Mouse (Mus musculus) brain, embryonic 18.5 days (tissue): ENCODE results near the gene Hivep1.

Experiments used
- DNase-seq: peaks from one replicate; pipeline ENCODE4 v3.0.0-alpha.2; 2012; ENCODE audit warnings: low read depth, low spot score

The Hivep1 gene

GRCm38 (mm10) chr13:42222401-42222800 lies 170.6 kb downstream of the Hivep1 start:
- DNase-seq, result no peak

- no peak for DNase-seq
Observed at GRCm38 (mm10) chr13:42228849-42229248, 177.0 kb downstream of the Hivep1 start.

GRCm38 (mm10) chr13:42233741-42234419 lies 182.1 kb downstream of the Hivep1 start:
- DNase-seq, result no peak

GRCm38 (mm10) chr13:42238520-42238919 lies 186.7 kb downstream of the Hivep1 start:
- no peak for DNase-seq

- no peak for DNase-seq
Observed at GRCm38 (mm10) chr13:42242131-42242530, 190.3 kb downstream of the Hivep1 start.
